Mouse (Mus musculus): ENCODE measurements around the gene Pxn.

GRCm38 (mm10) chr5:115529364-115529741, 22.9 kb downstream of the Pxn start:
- TF ChIP-seq USF1 (IDR thresholded peaks at IDR 0.05; ENCODE audit: low read depth) (no peak), CEBPB (IDR thresholded peaks at IDR 0.05; ENCODE audit: low read depth) (no peak), CTCF (IDR thresholded peaks at IDR 0.05; ENCODE audit: control insufficient read depth, insufficient read depth, insufficient read length) (no peak), MAX (IDR thresholded peaks at IDR 0.05) (no peak), MYOG (IDR thresholded peaks at IDR 0.05; ENCODE audit: control insufficient read depth, extremely low read depth, insufficient read length) (no peak), FOSL1 (IDR thresholded peaks at IDR 0.05; ENCODE audit: insufficient read depth, low read length, poor library complexity, severe bottlenecking) (no peak)
